In the genomic region with DNA sequence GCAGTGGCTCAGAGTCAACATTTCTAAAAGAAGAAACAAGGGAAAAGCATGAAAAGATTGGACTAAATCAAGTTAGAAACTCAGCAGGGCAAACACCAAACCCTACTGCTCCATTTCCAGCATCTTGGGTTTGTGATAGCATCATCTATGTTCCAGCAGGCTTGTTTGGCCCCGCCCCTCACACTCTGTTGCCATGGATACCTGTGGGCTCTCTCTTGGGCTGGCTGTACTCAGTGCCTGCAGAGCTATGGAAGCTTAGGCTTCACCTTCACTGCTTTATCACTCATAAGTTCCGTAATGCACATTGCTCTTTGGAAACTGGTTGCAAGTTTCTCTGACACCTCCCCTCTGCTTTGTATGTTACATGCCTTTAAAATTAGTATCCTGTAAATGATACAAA, we compare ENCODE assay signal across 10 mouse cellular contexts. TPM values are rescaled to one million over a fixed set of nuclear protein-coding genes. Genes with fewer than 3 reads are reported as not detected.
A peak's percentile ranks its signal among the peaks of the same experiment; 100 is the strongest.
DNase-seq lines count a peak whose midpoint lies in the region; ATAC-seq lines count a peak whose summit lies in the region.
"Had no signal": no experiment of that assay in that cellular context is flagged by ENCODE, and none has a peak within 500 bp of the region (broad histone marks: within the 10 kb centered on the region; RNA-seq: fewer than 3 reads in every experiment).

No protein-coding gene starts in this region.

- peak; percentile 67; the same call in 1 of the 2 replicates for ATAC-seq in hindbrain, embryonic 11.5 days (ENCODE audit: low FRiP score)
- peak; percentile 74; the same call in 1 of the 2 replicates for ATAC-seq in neural tube, embryonic 14.5 days (ENCODE audit: low read depth)

- intact Hi-C loops in left cerebral cortex, postnatal 10 days (cut with DNase I): no loop called here
- intact Hi-C loops in left cerebral cortex, postnatal 36 days (cut with DNase I): no loop called here

- H3K36me3 ChIP-seq in hindbrain, embryonic 11.5 days (ENCODE audit: control insufficient read depth, insufficient read depth, low read length): peaks cover 9% of the 10 kb centered on the region; the same call in 1 of the 2 replicates
- peaks cover 39% of the 10 kb centered on the region for H3K36me3 ChIP-seq in neural tube, embryonic 14.5 days (ENCODE audit: control insufficient read depth, insufficient read depth, low read length)

- H3K9me3 ChIP-seq in hindbrain, embryonic 11.5 days (ENCODE audit: control insufficient read depth, low read length): no peaks in the 10 kb centered on the region
- H3K9me3 ChIP-seq in neural tube, embryonic 14.5 days (ENCODE audit: control insufficient read depth, low read length): no peaks in the 10 kb centered on the region

- peak; percentile 39 to 61 for DNase-seq in left cerebral cortex, postnatal 10 days (ENCODE audit: extremely low spot score in 1 of 2, low spot score in 2 of 2)
- no peak for DNase-seq in left cerebral cortex, postnatal 36 days (ENCODE audit: low spot score in 2 of 2)
- DNase-seq in embryo, embryonic 10.5 days (ENCODE audit: low spot score): peak; percentile 58
- DNase-seq in hindbrain, embryonic 11.5 days (ENCODE audit: low spot score): peak; percentile 59
- no peak for DNase-seq in gastrocnemius, postnatal 25 days
- no peak for DNase-seq in natural killer cell, adult 2 months (ENCODE audit: low spot score in 2 of 2)
- no peak for DNase-seq in urinary bladder, postnatal 4 days (ENCODE audit: low spot score in 2 of 2)

- H3K4me1 ChIP-seq in hindbrain, embryonic 11.5 days (replicated peaks; ENCODE audit: control insufficient read depth, insufficient read depth, low read length): no peaks in the 10 kb centered on the region
- no peaks in the 10 kb centered on the region for H3K4me1 ChIP-seq in neural tube, embryonic 14.5 days (ENCODE audit: control insufficient read depth, insufficient read depth, low read length)

- no peak overlapping the region for H3K9ac ChIP-seq in hindbrain, embryonic 11.5 days (ENCODE audit: low read depth, low read length)
- no peak overlapping the region for H3K9ac ChIP-seq in neural tube, embryonic 14.5 days (replicated peaks; ENCODE audit: low read depth, low read length)

- H3K27me3 ChIP-seq in hindbrain, embryonic 11.5 days (ENCODE audit: control insufficient read depth, insufficient read depth, low read length): no peaks in the 10 kb centered on the region
- H3K27me3 ChIP-seq in neural tube, embryonic 14.5 days (ENCODE audit: control insufficient read depth, insufficient read depth, low read length): no peaks in the 10 kb centered on the region

- H3K4me3 ChIP-seq in hindbrain, embryonic 11.5 days (ENCODE audit: low read depth, low read length): no peak overlapping the region
- H3K4me3 ChIP-seq in neural tube, embryonic 14.5 days (ENCODE audit: low read depth, low read length): no peak overlapping the region
- H3K4me3 ChIP-seq: myocyte had no signal

- H3K27ac ChIP-seq in hindbrain, embryonic 11.5 days (ENCODE audit: low read depth, low read length): no peak overlapping the region
- H3K27ac ChIP-seq in neural tube, embryonic 14.5 days (ENCODE audit: low read depth, low read length): no peak overlapping the region

- H3K4me2 ChIP-seq in hindbrain, embryonic 11.5 days (replicated peaks; ENCODE audit: low read depth, low read length): no peak overlapping the region
- H3K4me2 ChIP-seq in neural tube, embryonic 14.5 days (ENCODE audit: low read depth, low read length): no peak overlapping the region

- WGBS in hindbrain, embryonic 11.5 days: 73% methylated on average over 2 of the region's 2 CpGs
- WGBS in neural tube, embryonic 14.5 days: 49% methylated on average over 2 of the region's 2 CpGs

RNA-seq across cellular contexts. Expression of a gene that starts 32.4 kb away (rescaled TPM):
- total RNA-seq in left cerebral cortex, postnatal 10 days (2021): 10 to 100 TPM; 18.3 to 20.5 TPM
- total RNA-seq in left cerebral cortex, postnatal 36 days (2021): 1 to 10 TPM; 7.8 to 9.0 TPM
- polyA plus RNA-seq in hindbrain, embryonic 11.5 days (2014; fragmentation: Nextera tagmentation; extraction: Ambion mirVana): 1.5 and 2.1 TPM in 2 replicates
- polyA plus RNA-seq in neural tube, embryonic 14.5 days (2014; fragmentation: Nextera tagmentation; extraction: Ambion mirVana): 14.1 and 24.6 TPM in 2 replicates
- not detected for total RNA-seq in gastrocnemius, postnatal 25 days (2021)
- total RNA-seq: liver, adult 2 months had no signal
- polyA plus RNA-seq: liver, adult 2 months had no signal

Comparison
In these comparisons a context has a peak if more than half of its experiments do, and no peak if none do; other contexts are left out.
1. DNase-seq: peak in left cerebral cortex, postnatal 10 days (2 of 2), embryo, embryonic 10.5 days (single experiment) and hindbrain, embryonic 11.5 days (single experiment); none in left cerebral cortex, postnatal 36 days (0 of 2), gastrocnemius, postnatal 25 days (single experiment), natural killer cell, adult 2 months (0 of 2) and urinary bladder, postnatal 4 days (0 of 2).
2. RNA of a gene that starts 32.4 kb away (total RNA-seq): 18.3 to 20.5 TPM in left cerebral cortex, postnatal 10 days and 7.8 to 9.0 TPM in left cerebral cortex, postnatal 36 days; not detected in gastrocnemius, postnatal 25 days; every median in the first group is over 4 times any median in the second.